Mouse (Mus musculus) embryo, embryonic 11 days (tissue): ENCODE results near the gene Gm20831.
"Not testable (repeated sequence)": the region's sequence is repeated elsewhere in the genome, so short reads cannot be mapped to it uniquely, and the experiment has no call there.

ENCODE experiments used
- DNase-seq: peaks from one replicate; pipeline ENCODE4 v3.0.0-alpha.2; 2015

Gm20831 gene

GRCm38 (mm10) chrY:17874441-17874840 lies at the start of gene Gm20831, which contains the start of gene Gm20772:
TSS of gene Gm20831 (plus strand) at chrY:17874741.
TSS of gene Gm20772 (plus strand) at chrY:17874741.
- DNase-seq: not testable (repeated sequence)

GRCm38 (mm10) chrY:17846166-17846565 lies 28.4 kb upstream of the Gm20831 start, which contains the start of gene Gm21904:
TSS of gene Gm21904 (minus strand) at chrY:17846266.
- DNase-seq: not testable (repeated sequence)

- not testable (repeated sequence) for DNase-seq
These were observed 62.7 kb downstream of the Gm20831 start, which contains the start of gene Srsy for GRCm38 (mm10) chrY:17937230-17937629. TSS of gene Srsy (minus strand) at chrY:17937330.
